Mouse (Mus musculus): Measurements from ENCODE around the gene Gm21992. TPM values are rescaled to one million over a fixed set of nuclear protein-coding genes. Genes with fewer than 3 reads are reported as not detected.

Gm21992 gene
- polyA plus RNA-seq, 1 experiment = 22.2 TPM

GRCm38 (mm10) chr19:4699821-4700220 is 111.6 kb downstream of the Gm21992 start:
- Histone ChIP-seq H3K27ac (ENCODE audit: insufficient read depth, low read length) (no peak overlapping the region), H3K4me1 (ENCODE audit: control insufficient read depth, insufficient read depth, low read length) (no peaks in the 10 kb centered on the region), H3K4me3 (ENCODE audit: low read depth, low read length) (no peak overlapping the region), H3K36me3 (ENCODE audit: control insufficient read depth, insufficient read depth, low read length, poor library complexity, severe bottlenecking) (no peaks in the 10 kb centered on the region), H3K27me3 (ENCODE audit: control insufficient read depth, insufficient read depth, low read length, poor library complexity, severe bottlenecking) (peaks cover 2% of the 10 kb centered on the region), H3K9me3 (replicated peaks; ENCODE audit: control insufficient read depth, insufficient read depth, low read length, poor library complexity, severe bottlenecking) (no peaks in the 10 kb centered on the region), H3K9ac (ENCODE audit: low read depth, poor library complexity, severe bottlenecking) (no peak overlapping the region)
- TF ChIP-seq POLR2A (IDR thresholded peaks at IDR 0.05; ENCODE audit: insufficient read depth, low read length) (no peak), CTCF (IDR thresholded peaks at IDR 0.05; ENCODE audit: low read depth, low read length) (no peak), EP300 (IDR thresholded peaks at IDR 0.05; ENCODE audit: insufficient read depth, low read depth, low read length) (no peak)

GRCm38 (mm10) chr19:4698856-4699255 is 112.6 kb downstream of the Gm21992 start:
- H3K9ac ChIP-seq (ENCODE audit: low read depth, poor library complexity, severe bottlenecking) = no peak overlapping the region
- H3K4me3 ChIP-seq (ENCODE audit: low read depth, low read length) = no peak overlapping the region
- TF ChIP-seq EP300 (IDR thresholded peaks at IDR 0.05; ENCODE audit: insufficient read depth, low read depth, low read length) (no peak), POLR2A (IDR thresholded peaks at IDR 0.05; ENCODE audit: insufficient read depth, low read length) (no peak), CTCF (IDR thresholded peaks at IDR 0.05; ENCODE audit: low read depth, low read length) (no peak)
- no peaks in the 10 kb centered on the region for H3K9me3 ChIP-seq (replicated peaks; ENCODE audit: control insufficient read depth, insufficient read depth, low read length, poor library complexity, severe bottlenecking)
- no peaks in the 10 kb centered on the region for H3K4me1 ChIP-seq (ENCODE audit: control insufficient read depth, insufficient read depth, low read length)
- H3K27me3 ChIP-seq (ENCODE audit: control insufficient read depth, insufficient read depth, low read length, poor library complexity, severe bottlenecking) = peaks cover 2% of the 10 kb centered on the region
- H3K36me3 ChIP-seq (ENCODE audit: control insufficient read depth, insufficient read depth, low read length, poor library complexity, severe bottlenecking) = no peaks in the 10 kb centered on the region
- H3K27ac ChIP-seq (ENCODE audit: insufficient read depth, low read length) = no peak overlapping the region

- Histone ChIP-seq H3K36me3 (ENCODE audit: control insufficient read depth, insufficient read depth, low read length, poor library complexity, severe bottlenecking) (no peaks in the 10 kb centered on the region), H3K27me3 (ENCODE audit: control insufficient read depth, insufficient read depth, low read length, poor library complexity, severe bottlenecking) (peaks cover 2% of the 10 kb centered on the region), H3K4me3 (ENCODE audit: low read depth, low read length) (peak within 1 kb of the TSS; percentile 62), H3K4me1 (ENCODE audit: control insufficient read depth, insufficient read depth, low read length) (no peaks in the 10 kb centered on the region), H3K9ac (ENCODE audit: low read depth, poor library complexity, severe bottlenecking) (peak within 1 kb of the TSS; percentile 30; the same call in 1 of the 2 replicates), H3K27ac (ENCODE audit: insufficient read depth, low read length) (no peak within 1 kb of the TSS), H3K9me3 (replicated peaks; ENCODE audit: control insufficient read depth, insufficient read depth, low read length, poor library complexity, severe bottlenecking) (no peaks in the 10 kb centered on the region)
- no peak for TF ChIP-seq EP300 (IDR thresholded peaks at IDR 0.05; ENCODE audit: insufficient read depth, low read depth, low read length)
- no peak for TF ChIP-seq CTCF (IDR thresholded peaks at IDR 0.05; ENCODE audit: low read depth, low read length)
- TF ChIP-seq POLR2A (IDR thresholded peaks at IDR 0.05; ENCODE audit: insufficient read depth, low read length) = no peak
Observed at GRCm38 (mm10) chr19:4698205-4698677, 113.2 kb downstream of the Gm21992 start, which contains the start of gene Gm960. Gene Gm960, minus strand, starts transcription at chr19:4698668.

- Histone ChIP-seq H3K27ac (ENCODE audit: insufficient read depth, low read length) (no peak overlapping the region), H3K4me1 (ENCODE audit: control insufficient read depth, insufficient read depth, low read length) (no peaks in the 10 kb centered on the region), H3K27me3 (ENCODE audit: control insufficient read depth, insufficient read depth, low read length, poor library complexity, severe bottlenecking) (peaks cover 2% of the 10 kb centered on the region), H3K9ac (ENCODE audit: low read depth, poor library complexity, severe bottlenecking) (0 out of 2 replicates have a peak overlapping the region, but pooled peaks have one; percentile 30), H3K36me3 (ENCODE audit: control insufficient read depth, insufficient read depth, low read length, poor library complexity, severe bottlenecking) (no peaks in the 10 kb centered on the region), H3K9me3 (replicated peaks; ENCODE audit: control insufficient read depth, insufficient read depth, low read length, poor library complexity, severe bottlenecking) (no peaks in the 10 kb centered on the region), H3K4me3 (ENCODE audit: low read depth, low read length) (peak overlapping the region; percentile 39)
- TF ChIP-seq EP300 (IDR thresholded peaks at IDR 0.05; ENCODE audit: insufficient read depth, low read depth, low read length) = no peak
- TF ChIP-seq CTCF (IDR thresholded peaks at IDR 0.05; ENCODE audit: low read depth, low read length) = no peak
- no peak for TF ChIP-seq POLR2A (IDR thresholded peaks at IDR 0.05; ENCODE audit: insufficient read depth, low read length)
Observed at GRCm38 (mm10) chr19:4697721-4698120, 113.7 kb downstream of the Gm21992 start.

GRCm38 (mm10) chr19:4697121-4697520 is 114.3 kb downstream of the Gm21992 start:
- Histone ChIP-seq H3K36me3 (ENCODE audit: control insufficient read depth, insufficient read depth, low read length, poor library complexity, severe bottlenecking) (no peaks in the 10 kb centered on the region), H3K27ac (ENCODE audit: insufficient read depth, low read length) (no peak overlapping the region), H3K27me3 (ENCODE audit: control insufficient read depth, insufficient read depth, low read length, poor library complexity, severe bottlenecking) (peaks cover 2% of the 10 kb centered on the region), H3K9me3 (replicated peaks; ENCODE audit: control insufficient read depth, insufficient read depth, low read length, poor library complexity, severe bottlenecking) (no peaks in the 10 kb centered on the region), H3K4me3 (ENCODE audit: low read depth, low read length) (no peak overlapping the region), H3K4me1 (ENCODE audit: control insufficient read depth, insufficient read depth, low read length) (no peaks in the 10 kb centered on the region), H3K9ac (ENCODE audit: low read depth, poor library complexity, severe bottlenecking) (no peak overlapping the region)
- TF ChIP-seq EP300 (IDR thresholded peaks at IDR 0.05; ENCODE audit: insufficient read depth, low read depth, low read length) = no peak
- TF ChIP-seq CTCF (IDR thresholded peaks at IDR 0.05; ENCODE audit: low read depth, low read length) = no peak
- no peak for TF ChIP-seq POLR2A (IDR thresholded peaks at IDR 0.05; ENCODE audit: insufficient read depth, low read length)

GRCm38 (mm10) chr19:4694346-4694745 is 117.1 kb downstream of the Gm21992 start:
- Histone ChIP-seq H3K36me3 (ENCODE audit: control insufficient read depth, insufficient read depth, low read length, poor library complexity, severe bottlenecking) (no peaks in the 10 kb centered on the region), H3K27me3 (ENCODE audit: control insufficient read depth, insufficient read depth, low read length, poor library complexity, severe bottlenecking) (no peaks in the 10 kb centered on the region; the same call in 1 of the 2 replicates), H3K9ac (ENCODE audit: low read depth, poor library complexity, severe bottlenecking) (no peak overlapping the region), H3K4me3 (ENCODE audit: low read depth, low read length) (no peak overlapping the region), H3K9me3 (replicated peaks; ENCODE audit: control insufficient read depth, insufficient read depth, low read length, poor library complexity, severe bottlenecking) (no peaks in the 10 kb centered on the region), H3K4me1 (ENCODE audit: control insufficient read depth, insufficient read depth, low read length) (no peaks in the 10 kb centered on the region), H3K27ac (ENCODE audit: insufficient read depth, low read length) (no peak overlapping the region)
- no peak for TF ChIP-seq POLR2A (IDR thresholded peaks at IDR 0.05; ENCODE audit: insufficient read depth, low read length)
- TF ChIP-seq CTCF (IDR thresholded peaks at IDR 0.05; ENCODE audit: low read depth, low read length) = no peak
- no peak for TF ChIP-seq EP300 (IDR thresholded peaks at IDR 0.05; ENCODE audit: insufficient read depth, low read depth, low read length)

Other genes with a start within 250 kb of the Gm21992 start
- gene Lrfn4, start 195.9 kb downstream of the Gm21992 start, polyA plus RNA-seq (2011; ENCODE audit: insufficient read depth, insufficient read length, low read depth, missing spikeins) = 13.5 and 15.3 TPM in 2 replicates
- gene Rce1, start 186.0 kb downstream of the Gm21992 start, polyA plus RNA-seq (2011; ENCODE audit: insufficient read depth, insufficient read length, low read depth, missing spikeins) = 32.7 and 34.4 TPM in 2 replicates
- gene Gm960, start 112.9 kb downstream of the Gm21992 start, polyA plus RNA-seq (2011; ENCODE audit: insufficient read depth, insufficient read length, low read depth, missing spikeins) = 0.32 and 0.87 TPM in 2 replicates
- 13.5 and 13.7 TPM in 2 replicates for gene Sptbn2, start 100.4 kb downstream of the Gm21992 start, polyA plus RNA-seq (2011; ENCODE audit: insufficient read depth, insufficient read length, low read depth, missing spikeins)
- gene Rbm4b, start 55.1 kb downstream of the Gm21992 start, polyA plus RNA-seq (2011; ENCODE audit: insufficient read depth, insufficient read length, low read depth, missing spikeins) = 7.2 and 7.4 TPM in 2 replicates
- 67.6 and 72.7 TPM in 2 replicates for gene Rbm4, start 17.7 kb downstream of the Gm21992 start, polyA plus RNA-seq (2011; ENCODE audit: insufficient read depth, insufficient read length, low read depth, missing spikeins)
- 79.2 and 85.2 TPM in 2 replicates for gene Rbm14, start within 50 bp of the Gm21992 start, polyA plus RNA-seq (2011; ENCODE audit: insufficient read depth, insufficient read length, low read depth, missing spikeins)
- gene Ccs, start 27.7 kb upstream of the Gm21992 start, polyA plus RNA-seq (2011; ENCODE audit: insufficient read depth, insufficient read length, low read depth, missing spikeins) = 36.6 and 37.3 TPM in 2 replicates
- gene Ccdc87, start 27.8 kb upstream of the Gm21992 start, polyA plus RNA-seq (2011; ENCODE audit: insufficient read depth, insufficient read length, low read depth, missing spikeins) = 0.27 TPM in 1 of 2 replicates, not detected in the other
- gene Ctsf, start 43.5 kb upstream of the Gm21992 start, polyA plus RNA-seq (2011; ENCODE audit: insufficient read depth, insufficient read length, low read depth, missing spikeins) = 13.5 and 13.6 TPM in 2 replicates
- gene Actn3, start 66.3 kb upstream of the Gm21992 start, polyA plus RNA-seq (2011; ENCODE audit: insufficient read depth, insufficient read length, low read depth, missing spikeins) = 4.5 and 4.8 TPM in 2 replicates
- gene Zdhhc24, start 67.1 kb upstream of the Gm21992 start, polyA plus RNA-seq (2011; ENCODE audit: insufficient read depth, insufficient read length, low read depth, missing spikeins) = 8.2 and 10.3 TPM in 2 replicates
- gene Bbs1, start 95.0 kb upstream of the Gm21992 start, polyA plus RNA-seq (2011; ENCODE audit: insufficient read depth, insufficient read length, low read depth, missing spikeins) = 3.9 and 5.3 TPM in 2 replicates
- gene Dpp3, start 116.7 kb upstream of the Gm21992 start, polyA plus RNA-seq (2011; ENCODE audit: insufficient read depth, insufficient read length, low read depth, missing spikeins) = 129 and 139 TPM in 2 replicates
- gene Peli3, start 131.5 kb upstream of the Gm21992 start, polyA plus RNA-seq (2011; ENCODE audit: insufficient read depth, insufficient read length, low read depth, missing spikeins) = 2.7 and 3.9 TPM in 2 replicates
- gene Mrpl11, start 150.5 kb upstream of the Gm21992 start, polyA plus RNA-seq (2011; ENCODE audit: insufficient read depth, insufficient read length, low read depth, missing spikeins) = 126 and 135 TPM in 2 replicates
- 0.24 and 0.27 TPM in 2 replicates for gene Npas4, start 178.7 kb upstream of the Gm21992 start, polyA plus RNA-seq (2011; ENCODE audit: insufficient read depth, insufficient read length, low read depth, missing spikeins)
- 16.8 and 18.5 TPM in 2 replicates for gene Slc29a2, start 212.2 kb upstream of the Gm21992 start, polyA plus RNA-seq (2011; ENCODE audit: insufficient read depth, insufficient read length, low read depth, missing spikeins)
- gene B4gat1, start 227.2 kb upstream of the Gm21992 start, polyA plus RNA-seq (2011; ENCODE audit: insufficient read depth, insufficient read length, low read depth, missing spikeins) = 8.9 and 10.9 TPM in 2 replicates
- gene AC124502.3, start 227.3 kb upstream of the Gm21992 start, polyA plus RNA-seq (2011; ENCODE audit: insufficient read depth, insufficient read length, low read depth, missing spikeins) = not detected in 2 replicates
- gene Brms1, start 229.7 kb upstream of the Gm21992 start, polyA plus RNA-seq (2011; ENCODE audit: insufficient read depth, insufficient read length, low read depth, missing spikeins) = 22.3 and 24.0 TPM in 2 replicates
- gene Rin1, start 238.9 kb upstream of the Gm21992 start, polyA plus RNA-seq (2011; ENCODE audit: insufficient read depth, insufficient read length, low read depth, missing spikeins) = 19.2 and 22.7 TPM in 2 replicates

All from ES-Bruce4 (cell line).